Mouse (Mus musculus): ENCODE measurements around the gene Ly6g6c. TPM values are rescaled to one million over a fixed set of nuclear protein-coding genes. Genes with fewer than 3 reads are reported as not detected.

The Ly6g6c gene
- polyA plus RNA-seq, 1 experiment: 146 TPM

GRCm38 (mm10) chr17:35045807-35046680 lies 19.1 kb upstream of the Ly6g6c start:
- Histone ChIP-seq H3K4me3 (ENCODE audit: control insufficient read depth, low read depth, low read length) (peak overlapping the region; percentile 86), H3K36me3 (ENCODE audit: control insufficient read depth, insufficient read depth, low read length) (no peaks in the 10 kb centered on the region), H3K27ac (ENCODE audit: control insufficient read depth, insufficient read depth, low read depth, low read length) (peak overlapping the region; percentile 73), H3K4me1 (ENCODE audit: control insufficient read depth, insufficient read depth, low read length) (peaks cover 17% of the 10 kb centered on the region), H3K27me3 (ENCODE audit: control insufficient read depth, insufficient read depth, low read length) (peaks cover 2% of the 10 kb centered on the region; the same call in 1 of the 2 replicates)
- TF ChIP-seq CTCF (IDR thresholded peaks at IDR 0.05; ENCODE audit: control insufficient read depth, insufficient read depth, insufficient replicate concordance, low read depth, low read length) (no peak), POLR2A (IDR thresholded peaks at IDR 0.05; ENCODE audit: control insufficient read depth, low read depth, low read length) (peak; percentile 63; the same call in 1 of the 2 replicates)

- Histone ChIP-seq H3K27ac (ENCODE audit: control insufficient read depth, insufficient read depth, low read depth, low read length) (peak within 1 kb of the TSS; percentile 73), H3K36me3 (ENCODE audit: control insufficient read depth, insufficient read depth, low read length) (no peaks in the 10 kb centered on the region), H3K4me3 (ENCODE audit: control insufficient read depth, low read depth, low read length) (peak within 1 kb of the TSS; percentile 86), H3K4me1 (ENCODE audit: control insufficient read depth, insufficient read depth, low read length) (peaks cover 24% of the 10 kb centered on the region), H3K27me3 (ENCODE audit: control insufficient read depth, insufficient read depth, low read length) (peaks cover 2% of the 10 kb centered on the region; the same call in 1 of the 2 replicates)
- TF ChIP-seq CTCF (IDR thresholded peaks at IDR 0.05; ENCODE audit: control insufficient read depth, insufficient read depth, insufficient replicate concordance, low read depth, low read length) (no peak), POLR2A (IDR thresholded peaks at IDR 0.05; ENCODE audit: control insufficient read depth, low read depth, low read length) (peak; percentile 50; the same call in 1 of the 2 replicates)
These were observed 18.3 kb upstream of the Ly6g6c start, which contains the start of gene Msh5 for GRCm38 (mm10) chr17:35046681-35047455. Gene Msh5, minus strand, starts transcription at chr17:35046745.

- H3K4me3 ChIP-seq (ENCODE audit: control insufficient read depth, low read depth, low read length): no peak overlapping the region
- peaks cover 2% of the 10 kb centered on the region; the same call in 1 of the 2 replicates for H3K27me3 ChIP-seq (ENCODE audit: control insufficient read depth, insufficient read depth, low read length)
- H3K27ac ChIP-seq (ENCODE audit: control insufficient read depth, insufficient read depth, low read depth, low read length): no peak overlapping the region
- peaks cover 24% of the 10 kb centered on the region for H3K4me1 ChIP-seq (ENCODE audit: control insufficient read depth, insufficient read depth, low read length)
- no peak for TF ChIP-seq POLR2A (IDR thresholded peaks at IDR 0.05; ENCODE audit: control insufficient read depth, low read depth, low read length)
- TF ChIP-seq CTCF (IDR thresholded peaks at IDR 0.05; ENCODE audit: control insufficient read depth, insufficient read depth, insufficient replicate concordance, low read depth, low read length): no peak
- H3K36me3 ChIP-seq (ENCODE audit: control insufficient read depth, insufficient read depth, low read length): no peaks in the 10 kb centered on the region
These were observed 17.5 kb upstream of the Ly6g6c start for GRCm38 (mm10) chr17:35047688-35048087.

- Histone ChIP-seq H3K4me1 (ENCODE audit: control insufficient read depth, insufficient read depth, low read length) (peaks cover 24% of the 10 kb centered on the region), H3K27me3 (ENCODE audit: control insufficient read depth, insufficient read depth, low read length) (peaks cover 2% of the 10 kb centered on the region; the same call in 1 of the 2 replicates), H3K36me3 (ENCODE audit: control insufficient read depth, insufficient read depth, low read length) (no peaks in the 10 kb centered on the region), H3K27ac (ENCODE audit: control insufficient read depth, insufficient read depth, low read depth, low read length) (no peak overlapping the region), H3K4me3 (ENCODE audit: control insufficient read depth, low read depth, low read length) (no peak overlapping the region)
- TF ChIP-seq POLR2A (IDR thresholded peaks at IDR 0.05; ENCODE audit: control insufficient read depth, low read depth, low read length): no peak
- no peak for TF ChIP-seq CTCF (IDR thresholded peaks at IDR 0.05; ENCODE audit: control insufficient read depth, insufficient read depth, insufficient replicate concordance, low read depth, low read length)
These were observed 16.8 kb upstream of the Ly6g6c start for GRCm38 (mm10) chr17:35048149-35048931.

- no peak overlapping the region for H3K27ac ChIP-seq (ENCODE audit: control insufficient read depth, insufficient read depth, low read depth, low read length)
- peaks cover 2% of the 10 kb centered on the region; the same call in 1 of the 2 replicates for H3K27me3 ChIP-seq (ENCODE audit: control insufficient read depth, insufficient read depth, low read length)
- no peaks in the 10 kb centered on the region for H3K36me3 ChIP-seq (ENCODE audit: control insufficient read depth, insufficient read depth, low read length)
- peaks cover 24% of the 10 kb centered on the region for H3K4me1 ChIP-seq (ENCODE audit: control insufficient read depth, insufficient read depth, low read length)
- no peak for TF ChIP-seq POLR2A (IDR thresholded peaks at IDR 0.05; ENCODE audit: control insufficient read depth, low read depth, low read length)
- TF ChIP-seq CTCF (IDR thresholded peaks at IDR 0.05; ENCODE audit: control insufficient read depth, insufficient read depth, insufficient replicate concordance, low read depth, low read length): no peak
- no peak overlapping the region for H3K4me3 ChIP-seq (ENCODE audit: control insufficient read depth, low read depth, low read length)
These were observed 16.2 kb upstream of the Ly6g6c start for GRCm38 (mm10) chr17:35048932-35049440.

GRCm38 (mm10) chr17:35049561-35050016 lies 15.6 kb upstream of the Ly6g6c start, which contains the start of gene Clic1:
Gene Clic1, plus strand, starts transcription at chr17:35049966.
- Histone ChIP-seq H3K36me3 (ENCODE audit: control insufficient read depth, insufficient read depth, low read length) (no peaks in the 10 kb centered on the region), H3K27me3 (ENCODE audit: control insufficient read depth, insufficient read depth, low read length) (peaks cover 2% of the 10 kb centered on the region; the same call in 1 of the 2 replicates), H3K27ac (ENCODE audit: control insufficient read depth, insufficient read depth, low read depth, low read length) (peak within 1 kb of the TSS; percentile 82), H3K4me1 (ENCODE audit: control insufficient read depth, insufficient read depth, low read length) (peaks cover 24% of the 10 kb centered on the region), H3K4me3 (ENCODE audit: control insufficient read depth, low read depth, low read length) (peak within 1 kb of the TSS; percentile 86)
- TF ChIP-seq POLR2A (IDR thresholded peaks at IDR 0.05; ENCODE audit: control insufficient read depth, low read depth, low read length) (peak; percentile 29; the same call in 1 of the 2 replicates), CTCF (IDR thresholded peaks at IDR 0.05; ENCODE audit: control insufficient read depth, insufficient read depth, insufficient replicate concordance, low read depth, low read length) (no peak)
